Mouse (Mus musculus) brain, embryonic 14.5 days (tissue): ENCODE measurements at regions not wholly inside any gene's neighbourhood (a gene's known extent, or its start where the extent isn't known, plus 50 kb on each side); places are given as distances from the start of the nearest gene placed in this dataset.

Experiments
- DNase-seq: peaks from one replicate; pipeline ENCODE4 v3.0.0-alpha.2; 2011; ENCODE audit warnings: low read depth
- CTCF ChIP-seq: fragments of 200-500 bp; IDR thresholded peaks from 2 replicates; pipeline ENCODE4 v1.5.1; 2012; ENCODE audit warnings: inconsistent platforms, mild to moderate bottlenecking, moderate library complexity, borderline replicate concordance; ENCODE audit not compliant: insufficient read depth, insufficient read length; ENCODE audit errors: extremely low read depth
- POLR2A ChIP-seq: fragments of 200-500 bp; IDR thresholded peaks from 2 replicates; pipeline ENCODE4 v1.6.1; 2012; ENCODE audit warnings: mild to moderate bottlenecking, inconsistent platforms, borderline replicate concordance; ENCODE audit not compliant: poor library complexity, insufficient read depth, insufficient read length, severe bottlenecking; ENCODE audit errors: extremely low read depth

GRCm38 (mm10) chr3:34330970-34331888 is 250.1 kb upstream of the Dnajc19 start:
- TF ChIP-seq CTCF: no peak
- no peak for TF ChIP-seq POLR2A
- peak; percentile 88 for DNase-seq

DNA sequence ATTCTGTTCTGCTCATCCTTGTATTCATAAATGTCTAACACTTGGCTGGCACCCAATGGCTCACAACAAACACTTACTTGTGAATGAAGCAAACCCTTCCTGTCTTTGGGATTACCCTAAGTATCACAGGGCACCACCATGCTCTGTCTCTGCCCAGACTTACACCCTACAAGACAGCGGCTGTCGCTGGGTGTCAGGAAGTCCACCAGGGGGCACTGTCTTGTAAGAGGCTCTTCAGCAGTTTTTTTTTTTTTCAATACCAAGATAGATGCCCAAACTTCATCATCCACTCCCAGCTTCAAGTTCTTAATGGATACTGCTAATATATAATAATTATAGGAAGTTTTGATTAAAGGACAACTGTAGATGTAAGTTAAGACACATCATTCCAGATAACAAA is 247.7 kb upstream of the Dnajc19 start:
- no peak for TF ChIP-seq POLR2A
- peak; percentile 63 for TF ChIP-seq CTCF
- DNase-seq: peak; percentile 84

- DNase-seq: no peak
- TF ChIP-seq CTCF (no peak), POLR2A (no peak)
Observed at GRCm38 (mm10) chr3:34325669-34326068, 244.5 kb upstream of the Dnajc19 start.

GRCm38 (mm10) chr3:34322527-34323210 is 241.5 kb upstream of the Dnajc19 start:
- peak; percentile 91 for DNase-seq

DNA sequence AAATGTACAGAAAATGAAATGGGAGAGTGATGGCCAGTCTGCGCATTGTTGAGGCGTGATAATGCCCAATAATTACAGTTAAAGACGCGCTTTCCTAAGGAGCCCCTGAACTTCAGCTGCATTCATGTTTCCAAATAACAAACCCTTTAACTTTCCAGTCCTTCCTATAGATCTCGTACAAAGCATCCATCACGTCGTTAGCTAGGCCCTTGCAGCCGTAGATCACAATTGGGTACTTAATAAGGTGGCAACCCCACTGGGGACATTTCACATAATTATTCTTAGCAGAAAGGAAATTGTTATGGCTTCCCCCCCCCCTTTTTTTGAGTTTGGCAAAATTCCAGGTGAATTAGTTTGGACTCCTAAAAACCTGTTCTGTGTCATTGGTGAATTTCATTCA is 233.7 kb upstream of the Dnajc19 start:
- peak; percentile 67 for DNase-seq
- TF ChIP-seq CTCF: no peak
- no peak for TF ChIP-seq POLR2A

More at GRCm38 (mm10) chr3:34322527-34323210, 241.5 kb upstream of the Dnajc19 start:
- TF ChIP-seq POLR2A: no peak
- TF ChIP-seq CTCF: no peak

- TF ChIP-seq CTCF (no peak), POLR2A (no peak)
- peak; percentile 77 for DNase-seq
Observed at GRCm38 (mm10) chr3:34314393-34314792, 233.3 kb upstream of the Dnajc19 start.

DNA sequence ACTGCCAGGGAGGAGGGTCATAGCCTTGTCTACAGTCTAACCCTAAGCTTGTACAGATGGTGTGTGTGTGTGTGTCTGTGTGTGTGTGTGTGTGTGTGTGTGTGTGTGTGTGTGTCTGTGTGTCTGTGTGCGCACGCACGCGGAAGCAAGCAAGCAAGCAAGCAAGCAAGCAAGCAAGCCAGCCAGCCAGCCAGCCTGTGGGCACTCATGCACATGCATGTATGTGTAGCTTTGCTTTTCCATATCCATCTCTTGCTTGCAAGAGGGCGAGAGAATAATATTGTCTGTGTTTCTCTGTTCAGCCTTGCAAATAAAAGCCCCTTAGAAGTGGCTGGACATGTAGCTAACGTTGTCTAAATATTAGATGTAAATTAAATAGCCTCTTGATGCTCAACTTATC is 230.8 kb upstream of the Dnajc19 start:
- TF ChIP-seq POLR2A: no peak
- TF ChIP-seq CTCF: no peak
- DNase-seq: peak; percentile 62

GRCm38 (mm10) chr3:34299637-34300036 is 218.5 kb upstream of the Dnajc19 start:
- peak; percentile 61 for DNase-seq
- TF ChIP-seq POLR2A (no peak), CTCF (no peak)

DNA sequence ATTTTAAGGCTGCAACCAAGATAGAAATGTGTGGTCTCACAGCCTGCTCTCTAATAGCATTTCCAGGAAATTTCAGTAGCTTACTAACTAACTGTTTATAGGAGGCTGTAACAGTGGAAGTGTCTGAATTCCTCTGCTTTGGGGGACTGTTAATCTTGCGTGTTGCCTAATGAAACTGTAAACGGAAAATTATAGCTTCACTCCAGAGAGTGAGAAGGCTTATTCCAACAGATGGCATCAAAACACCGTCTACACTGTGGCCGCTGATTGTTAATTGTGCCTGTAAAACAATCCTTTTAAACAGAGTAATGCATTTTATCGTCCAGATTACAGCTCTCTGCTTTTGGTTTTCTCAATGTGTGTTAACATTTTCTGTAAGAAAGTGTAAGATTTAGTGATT is 206.7 kb upstream of the Dnajc19 start:
- TF ChIP-seq CTCF: peak; percentile 23; the same call in 1 of the 2 replicates
- no peak for TF ChIP-seq POLR2A
- DNase-seq: peak; percentile 78

DNA sequence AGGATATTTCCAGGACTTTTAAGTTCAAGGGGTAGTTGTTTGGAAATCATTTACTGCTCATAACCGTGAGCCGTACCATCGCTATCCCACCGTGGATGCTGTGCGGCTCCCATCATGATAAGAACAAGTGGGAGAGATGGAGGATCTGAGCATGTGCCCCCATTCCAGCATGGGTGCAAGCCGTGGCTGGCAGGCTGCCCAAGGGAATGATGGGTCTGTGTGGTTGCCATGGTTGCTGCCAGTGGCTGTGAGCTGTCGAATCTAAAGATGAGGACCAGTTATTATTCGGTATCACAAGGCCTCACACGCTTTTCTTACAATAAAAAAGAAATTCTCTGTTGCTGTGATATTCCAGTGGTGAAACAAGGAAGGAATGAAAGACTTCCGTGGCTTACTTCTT is 189.0 kb upstream of the Dnajc19 start:
- no peak for TF ChIP-seq CTCF
- no peak for TF ChIP-seq POLR2A
- peak; percentile 78 for DNase-seq

- TF ChIP-seq CTCF (no peak), POLR2A (no peak)
- DNase-seq: peak; percentile 79
Observed at GRCm38 (mm10) chr3:34266462-34266861, 185.3 kb upstream of the Dnajc19 start.
